Mouse (Mus musculus): ENCODE measurements around the gene Ndufaf1.

Gene Ndufaf1

GRCm38 (mm10) chr2:119617841-119618198 lies 44.8 kb downstream of the Ndufaf1 start:
- DNase-seq (ENCODE audit: low spot score) = no peak

- DNase-seq (ENCODE audit: low spot score) = no peak
Measured at GRCm38 (mm10) chr2:119607023-119607422, 55.6 kb downstream of the Ndufaf1 start.
